Mouse (Mus musculus): Measurements from ENCODE around the gene Tmem104. TPM values are rescaled to one million over a fixed set of nuclear protein-coding genes. Genes with fewer than 3 reads are reported as not detected.

Gene Tmem104
- polyA plus RNA-seq, 1 experiment from 2014 or later = 8.8 TPM

GRCm38 (mm10) chr11:115217439-115218410 is 30.4 kb downstream of the Tmem104 start:
- Histone ChIP-seq H3K4me1 (peaks cover 54% of the 10 kb centered on the region), H3K27ac (0 out of 2 replicates have a peak overlapping the region, but pooled peaks have one; percentile 44), H3K36me3 (replicated peaks) (no peaks in the 10 kb centered on the region), H3K9me3 (no peaks in the 10 kb centered on the region), H3K27me3 (ENCODE audit: poor library complexity, severe bottlenecking) (peaks cover 11% of the 10 kb centered on the region; the same call in 1 of the 2 replicates), H3K4me3 (no peak overlapping the region)
- 65% methylated on average over 18 of the region's 18 CpGs for WGBS
- no peak for DNase-seq (ENCODE audit: extremely low spot score, low spot score)

GRCm38 (mm10) chr11:115219263-115219662 is 32.0 kb downstream of the Tmem104 start:
- H3K4me3 ChIP-seq = no peak overlapping the region
- H3K36me3 ChIP-seq (replicated peaks) = no peaks in the 10 kb centered on the region
- no peaks in the 10 kb centered on the region for H3K9me3 ChIP-seq
- DNase-seq (ENCODE audit: extremely low spot score, low spot score) = no peak
- H3K27ac ChIP-seq = no peak overlapping the region
- 79% methylated on average over 9 of the region's 9 CpGs for WGBS
- H3K27me3 ChIP-seq (ENCODE audit: poor library complexity, severe bottlenecking) = peaks cover 18% of the 10 kb centered on the region
- peaks cover 56% of the 10 kb centered on the region for H3K4me1 ChIP-seq

- no peak for DNase-seq (ENCODE audit: extremely low spot score, low spot score)
- Histone ChIP-seq H3K9me3 (no peaks in the 10 kb centered on the region), H3K36me3 (replicated peaks) (no peaks in the 10 kb centered on the region), H3K4me3 (no peak overlapping the region), H3K27me3 (ENCODE audit: poor library complexity, severe bottlenecking) (peaks cover 18% of the 10 kb centered on the region), H3K27ac (no peak overlapping the region), H3K4me1 (peaks cover 58% of the 10 kb centered on the region)
- WGBS = 92% methylated on average over 10 of the region's 10 CpGs
Measured at GRCm38 (mm10) chr11:115219685-115220084, 32.4 kb downstream of the Tmem104 start.

- Histone ChIP-seq H3K27me3 (ENCODE audit: poor library complexity, severe bottlenecking) (peaks cover 21% of the 10 kb centered on the region), H3K9me3 (no peaks in the 10 kb centered on the region), H3K4me1 (peaks cover 75% of the 10 kb centered on the region), H3K36me3 (replicated peaks) (no peaks in the 10 kb centered on the region), H3K27ac (no peak overlapping the region), H3K4me3 (no peak overlapping the region)
- DNase-seq (ENCODE audit: extremely low spot score, low spot score) = no peak
- WGBS = 83% methylated on average over 12 of the region's 12 CpGs
Measured at GRCm38 (mm10) chr11:115222077-115222476, 34.8 kb downstream of the Tmem104 start.

- peaks cover 20% of the 10 kb centered on the region; the same call in 1 of the 2 replicates for H3K27me3 ChIP-seq (ENCODE audit: poor library complexity, severe bottlenecking)
- no peak overlapping the region for H3K4me3 ChIP-seq
- H3K27ac ChIP-seq = no peak overlapping the region
- WGBS = 52% methylated on average over 5 of the region's 5 CpGs
- no peaks in the 10 kb centered on the region for H3K36me3 ChIP-seq (replicated peaks)
- peaks cover 75% of the 10 kb centered on the region for H3K4me1 ChIP-seq
- no peaks in the 10 kb centered on the region for H3K9me3 ChIP-seq
- DNase-seq (ENCODE audit: extremely low spot score, low spot score) = no peak
Measured at GRCm38 (mm10) chr11:115222570-115222969, 35.3 kb downstream of the Tmem104 start.

DNA sequence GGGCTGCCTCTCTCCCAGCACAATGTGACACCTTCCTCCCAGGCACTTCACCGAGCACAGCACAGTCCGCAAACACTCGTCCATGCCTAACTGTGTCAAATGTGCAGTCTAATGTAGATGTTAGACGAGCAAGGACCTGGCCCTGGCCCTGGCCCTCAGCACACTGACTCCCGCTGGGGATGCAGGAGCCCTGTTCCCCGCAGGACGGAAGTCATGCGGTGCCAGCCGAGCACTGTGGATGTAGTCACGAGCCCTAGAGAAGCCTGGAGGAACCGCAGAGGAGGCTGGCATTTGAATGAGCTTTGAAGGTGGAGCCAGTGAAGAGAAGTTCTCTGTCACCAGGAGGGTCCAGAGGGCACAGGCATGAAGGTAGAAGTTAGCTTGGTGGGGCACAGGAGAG is 36.2 kb downstream of the Tmem104 start:
- no peak for DNase-seq (ENCODE audit: extremely low spot score, low spot score)
- 0 out of 2 replicates have a peak overlapping the region, but pooled peaks have one; percentile 1 for H3K27ac ChIP-seq
- H3K4me1 ChIP-seq = peaks cover 75% of the 10 kb centered on the region
- H3K4me3 ChIP-seq = no peak overlapping the region
- H3K27me3 ChIP-seq (ENCODE audit: poor library complexity, severe bottlenecking) = peaks cover 25% of the 10 kb centered on the region
- H3K36me3 ChIP-seq (replicated peaks) = no peaks in the 10 kb centered on the region
- WGBS = 77% methylated on average over 11 of the region's 11 CpGs
- no peaks in the 10 kb centered on the region for H3K9me3 ChIP-seq

DNA sequence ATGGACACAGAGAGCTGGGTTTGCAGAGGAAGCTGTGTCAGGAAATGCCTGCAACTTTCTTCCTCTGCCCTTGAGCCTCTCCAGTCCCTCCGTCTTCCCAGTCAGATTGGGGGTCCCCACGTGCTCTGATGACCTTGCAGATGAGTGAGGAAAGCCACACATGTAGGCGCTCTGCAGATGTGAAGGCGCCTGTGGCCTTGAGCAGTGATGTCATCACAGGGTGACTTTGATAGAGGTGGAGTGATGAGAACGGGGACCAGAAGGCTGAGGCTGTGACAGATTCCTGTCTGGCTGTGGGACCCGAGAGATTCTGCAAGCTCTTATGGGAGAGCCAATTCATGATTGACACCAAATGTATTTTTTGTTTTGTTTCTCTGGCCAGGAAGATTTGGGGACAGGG is 36.6 kb downstream of the Tmem104 start:
- DNase-seq (ENCODE audit: extremely low spot score, low spot score) = no peak
- H3K9me3 ChIP-seq = no peaks in the 10 kb centered on the region
- peaks cover 75% of the 10 kb centered on the region for H3K4me1 ChIP-seq
- H3K27ac ChIP-seq = no peak overlapping the region
- peaks cover 29% of the 10 kb centered on the region for H3K27me3 ChIP-seq (ENCODE audit: poor library complexity, severe bottlenecking)
- no peak overlapping the region for H3K4me3 ChIP-seq
- 86% methylated on average over 6 of the region's 6 CpGs for WGBS
- no peaks in the 10 kb centered on the region for H3K36me3 ChIP-seq (replicated peaks)

GRCm38 (mm10) chr11:115224889-115225288 is 37.6 kb downstream of the Tmem104 start:
- no peaks in the 10 kb centered on the region for H3K36me3 ChIP-seq (replicated peaks)
- no peaks in the 10 kb centered on the region for H3K9me3 ChIP-seq
- peaks cover 38% of the 10 kb centered on the region for H3K27me3 ChIP-seq (ENCODE audit: poor library complexity, severe bottlenecking)
- H3K27ac ChIP-seq = no peak overlapping the region; the same call in 1 of the 2 replicates
- WGBS = 40% methylated on average over 8 of the region's 8 CpGs
- peak; percentile 68 for DNase-seq (ENCODE audit: extremely low spot score, low spot score)
- H3K4me1 ChIP-seq = peaks cover 76% of the 10 kb centered on the region
- H3K4me3 ChIP-seq = no peak overlapping the region

GRCm38 (mm10) chr11:115225301-115225700 is 38.0 kb downstream of the Tmem104 start:
- H3K36me3 ChIP-seq (replicated peaks) = no peaks in the 10 kb centered on the region
- no peak overlapping the region; the same call in 1 of the 2 replicates for H3K27ac ChIP-seq
- no peaks in the 10 kb centered on the region for H3K9me3 ChIP-seq
- WGBS = 62% methylated on average over 6 of the region's 6 CpGs
- H3K4me1 ChIP-seq = peaks cover 81% of the 10 kb centered on the region
- H3K4me3 ChIP-seq = no peak overlapping the region
- no peak for DNase-seq (ENCODE audit: extremely low spot score, low spot score)
- H3K27me3 ChIP-seq (ENCODE audit: poor library complexity, severe bottlenecking) = peaks cover 42% of the 10 kb centered on the region

DNA sequence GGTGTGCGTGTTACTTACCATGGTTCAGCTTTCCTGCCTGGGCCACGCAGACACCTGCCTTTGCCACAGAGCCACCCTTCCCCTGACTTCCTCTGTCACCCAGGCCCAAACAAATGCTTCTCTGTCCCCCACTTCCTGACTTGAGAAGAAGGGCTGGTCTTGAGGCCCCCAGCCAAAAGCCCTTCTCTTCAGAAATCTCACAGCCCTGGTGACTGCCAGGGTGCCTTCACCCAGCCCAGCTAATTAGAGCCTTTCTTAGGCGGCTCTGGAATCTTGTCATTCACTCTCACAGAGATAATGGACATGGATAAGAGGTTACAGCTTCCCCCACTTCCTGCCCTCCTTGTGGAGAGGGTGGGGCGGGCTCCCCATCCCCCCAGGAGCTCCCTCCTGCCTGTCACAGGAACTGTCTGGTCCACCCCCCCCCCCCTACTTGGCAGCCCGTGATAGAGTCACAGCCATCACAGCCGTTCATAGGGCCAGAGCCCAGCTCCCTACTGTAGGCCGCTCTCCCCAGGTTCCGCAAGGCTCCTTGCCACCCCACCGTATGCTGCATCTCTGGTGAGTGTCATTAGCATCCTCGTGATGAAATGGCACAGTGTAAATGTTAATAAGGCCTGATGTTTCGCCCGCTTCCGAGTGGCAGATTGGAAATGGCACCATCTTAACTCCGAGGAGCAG is 39.7 kb downstream of the Tmem104 start:
- WGBS = 41% methylated on average over 13 of the region's 14 CpGs
- H3K27me3 ChIP-seq (ENCODE audit: poor library complexity, severe bottlenecking) = peaks cover 51% of the 10 kb centered on the region
- no peak for DNase-seq (ENCODE audit: extremely low spot score, low spot score)
- H3K27ac ChIP-seq = peak overlapping the region; percentile 66
- no peaks in the 10 kb centered on the region for H3K9me3 ChIP-seq
- no peak overlapping the region for H3K4me3 ChIP-seq
- no peaks in the 10 kb centered on the region for H3K36me3 ChIP-seq (replicated peaks)
- H3K4me1 ChIP-seq = peaks cover 89% of the 10 kb centered on the region

- no peaks in the 10 kb centered on the region for H3K36me3 ChIP-seq (replicated peaks)
- H3K27ac ChIP-seq = peak overlapping the region; percentile 66; the same call in 1 of the 2 replicates
- WGBS = 20% methylated on average over 12 of the region's 12 CpGs
- H3K27me3 ChIP-seq (ENCODE audit: poor library complexity, severe bottlenecking) = peaks cover 54% of the 10 kb centered on the region
- no peaks in the 10 kb centered on the region for H3K9me3 ChIP-seq
- no peak overlapping the region for H3K4me3 ChIP-seq
- no peak for DNase-seq (ENCODE audit: extremely low spot score, low spot score)
- peaks cover 89% of the 10 kb centered on the region for H3K4me1 ChIP-seq
Measured at GRCm38 (mm10) chr11:115227640-115228039, 40.4 kb downstream of the Tmem104 start.

DNA sequence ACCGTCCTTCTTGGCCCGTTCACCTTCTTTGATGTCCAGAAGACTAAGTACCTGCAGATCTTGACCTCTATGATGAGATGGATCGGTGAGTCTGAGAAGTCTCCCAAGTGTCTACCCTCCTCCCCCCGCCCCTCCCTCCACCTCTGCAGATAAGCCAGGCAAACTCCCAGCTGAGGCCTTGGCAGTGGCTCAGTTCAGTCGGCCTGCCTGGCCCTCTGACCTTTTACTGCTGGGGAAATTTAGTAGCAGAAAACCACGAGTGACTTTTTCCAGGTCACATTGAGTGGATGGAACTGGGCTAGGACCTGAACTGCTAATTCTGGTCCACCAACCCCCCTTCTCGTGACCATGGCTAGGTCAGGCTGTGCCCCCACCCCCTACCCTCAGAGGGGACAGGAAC is 41.1 kb downstream of the Tmem104 start:
- no peaks in the 10 kb centered on the region for H3K36me3 ChIP-seq (replicated peaks)
- DNase-seq (ENCODE audit: extremely low spot score, low spot score) = no peak
- H3K4me3 ChIP-seq = no peak overlapping the region; the same call in 1 of the 2 replicates
- 0 out of 2 replicates have a peak overlapping the region, but pooled peaks have one; percentile 66 for H3K27ac ChIP-seq
- no peaks in the 10 kb centered on the region for H3K9me3 ChIP-seq
- H3K27me3 ChIP-seq (ENCODE audit: poor library complexity, severe bottlenecking) = peaks cover 57% of the 10 kb centered on the region
- peaks cover 89% of the 10 kb centered on the region for H3K4me1 ChIP-seq
- 72% methylated on average over 7 of the region's 7 CpGs for whole genome bisulfite sequencing

All from forebrain, embryonic 10.5 days (tissue).